Mouse (Mus musculus): ENCODE results near the gene Rab31.

The Rab31 gene

DNA sequence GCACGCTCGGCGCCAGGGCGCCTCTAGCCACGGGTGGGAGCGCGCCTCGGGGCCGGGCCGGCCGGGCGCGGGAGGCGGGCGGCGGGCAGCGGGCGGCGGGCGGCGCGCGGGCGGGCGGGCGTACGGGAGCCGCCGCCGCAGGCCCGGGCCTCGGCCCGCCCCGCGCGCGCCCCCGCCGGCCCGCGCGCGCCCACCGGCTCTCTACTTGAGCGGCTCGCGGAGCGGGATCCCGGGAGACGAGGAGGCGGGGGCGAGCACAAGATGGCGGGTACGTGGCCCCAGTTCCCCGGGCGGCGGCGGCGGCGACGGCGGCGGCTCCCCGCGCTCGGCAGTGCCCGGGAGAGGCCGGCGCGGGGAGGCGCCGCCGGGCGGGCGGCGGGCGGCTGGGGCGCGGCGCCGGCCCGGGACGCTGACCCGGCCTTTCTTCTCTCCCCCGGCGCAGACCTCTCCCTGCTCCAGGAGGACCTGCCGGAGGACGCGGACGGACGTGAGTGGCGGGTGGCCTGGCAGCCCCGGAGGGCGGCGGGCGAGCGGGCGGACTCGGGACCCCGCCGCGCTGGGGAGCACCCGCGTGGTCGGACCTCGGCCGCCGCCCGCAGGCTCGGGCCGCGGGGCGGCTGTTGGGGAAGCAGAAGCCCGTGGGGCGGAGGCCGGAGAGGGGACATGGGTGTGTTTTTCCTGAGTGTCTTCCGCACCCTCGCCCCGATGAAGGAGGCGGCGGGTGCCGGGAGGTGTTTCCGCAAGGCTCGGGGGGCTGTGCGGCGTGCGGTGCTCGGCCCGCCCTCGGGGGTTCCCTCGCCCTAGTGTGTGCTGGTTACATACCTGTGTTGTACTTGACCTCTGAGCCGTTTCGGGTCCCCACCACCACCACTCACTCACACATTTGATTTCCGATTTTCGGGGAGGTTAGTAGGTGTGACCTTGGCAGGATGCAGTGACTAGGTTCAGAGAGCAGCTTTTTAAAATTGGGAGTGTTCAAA lies 10.9 kb upstream of the Rab31 start:
- no peak for DNase-seq (ENCODE audit: low read depth)

DNA sequence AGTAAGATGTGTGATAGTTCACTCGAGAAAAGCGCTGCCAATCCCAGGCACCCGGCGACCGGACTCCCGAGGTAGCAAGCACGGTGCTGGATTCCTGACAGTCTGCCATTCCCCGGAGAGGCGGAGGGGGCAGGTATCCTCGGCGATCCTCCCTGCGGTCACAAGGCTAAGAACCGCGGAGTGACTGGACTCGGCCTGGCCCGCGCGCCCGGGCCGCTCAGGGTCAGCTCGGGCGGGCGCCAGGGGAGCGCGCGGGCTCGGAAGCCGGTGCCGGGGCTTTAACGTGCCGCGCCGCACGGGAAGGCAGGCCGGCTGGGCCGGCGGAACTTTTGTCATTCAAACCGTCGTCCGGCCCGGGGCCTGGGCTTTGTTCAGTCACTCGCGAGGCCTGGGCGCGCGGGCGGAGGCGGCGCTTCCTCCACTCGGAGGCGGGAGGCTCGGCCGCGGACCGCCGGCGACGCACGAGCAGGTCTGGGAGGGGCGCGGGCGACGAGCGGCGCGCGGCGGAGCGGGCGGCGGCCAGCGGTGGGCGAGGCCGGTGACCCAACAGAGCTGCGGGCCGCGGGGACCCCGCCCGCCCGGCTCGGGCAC lies 10.1 kb upstream of the Rab31 start, which contains the start of gene Ppp4r1:
Gene Ppp4r1, plus strand, starts transcription at position 23 of the 591 bp plus-strand sequence.
- peak; percentile 54 for DNase-seq (ENCODE audit: low read depth)

GRCm38 (mm10) chr17:65780970-65781369 lies 8.4 kb upstream of the Rab31 start:
- no peak for DNase-seq (ENCODE audit: low read depth)

- no peak for DNase-seq (ENCODE audit: low read depth)
These were observed 4.9 kb upstream of the Rab31 start for GRCm38 (mm10) chr17:65777461-65777860.

DNA sequence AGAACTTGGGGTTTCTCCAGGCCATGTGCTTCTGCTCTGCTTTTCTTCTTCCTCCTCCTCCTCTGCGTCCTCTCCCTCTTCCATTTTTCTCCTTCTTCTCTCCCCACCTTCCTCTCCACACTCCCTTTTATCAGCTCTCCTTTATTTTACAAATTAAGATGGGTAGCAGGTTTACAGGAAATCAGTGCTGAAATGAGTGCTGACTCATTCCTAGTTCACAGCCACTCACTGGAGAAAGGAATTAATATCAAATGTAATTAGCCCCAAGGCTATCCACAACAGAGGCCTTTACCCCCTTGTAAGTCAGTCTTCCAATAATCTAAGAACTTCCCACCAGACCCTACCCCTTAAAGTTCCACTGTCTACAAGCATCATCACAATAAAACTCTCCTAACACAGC lies 3.7 kb upstream of the Rab31 start:
- no peak for DNase-seq (ENCODE audit: low read depth)

- DNase-seq (ENCODE audit: low read depth): no peak
These were observed 1.9 kb upstream of the Rab31 start for GRCm38 (mm10) chr17:65774439-65774838.

GRCm38 (mm10) chr17:65773617-65774016 lies 1.1 kb upstream of the Rab31 start:
- DNase-seq (ENCODE audit: low read depth): no peak

DNA sequence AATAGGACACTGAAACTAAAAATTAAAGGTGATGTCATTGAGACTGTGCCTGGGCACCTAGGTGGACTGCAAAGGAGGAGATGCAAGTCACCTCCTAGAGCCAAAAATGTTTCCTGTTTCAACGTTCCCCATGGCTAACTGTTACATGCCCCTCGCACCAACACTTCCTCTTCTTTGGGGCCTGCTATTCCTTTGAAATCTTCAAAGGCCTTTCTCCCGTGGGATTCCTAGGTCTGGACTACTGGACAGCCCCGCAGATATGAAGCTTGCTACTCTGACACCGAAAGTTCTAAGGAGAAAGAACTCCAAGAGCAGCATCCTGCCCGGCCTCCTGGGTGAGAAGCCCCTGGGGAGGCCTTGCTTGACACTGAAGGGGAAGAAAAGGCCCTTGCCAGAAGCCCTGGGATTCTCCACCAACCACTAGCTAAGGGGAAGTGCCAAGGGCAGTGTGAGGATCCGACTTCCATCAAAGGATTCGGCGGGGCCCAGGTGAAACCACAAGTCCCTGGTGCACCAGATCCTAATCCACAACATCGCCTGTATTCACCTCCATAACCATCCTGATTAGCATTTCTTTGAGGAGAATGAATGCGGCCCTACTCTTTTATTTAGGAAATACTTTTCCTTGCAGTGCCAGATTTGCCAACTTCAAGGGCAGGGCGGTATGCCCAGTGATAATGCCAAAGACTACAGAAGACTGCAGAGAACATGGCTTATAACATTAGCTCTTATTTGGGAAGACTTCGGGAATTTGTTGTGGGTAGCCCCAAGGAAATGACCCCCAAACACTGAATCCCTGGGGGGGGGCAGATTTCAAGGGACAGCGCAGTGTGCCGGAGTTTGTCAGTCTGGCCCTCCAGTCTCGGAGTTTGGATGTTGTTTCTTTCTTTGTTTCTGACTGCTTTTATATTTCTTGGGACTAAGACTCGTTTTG lies 1.3 kb downstream of the Rab31 start:
- DNase-seq (ENCODE audit: low read depth): no peak

GRCm38 (mm10) chr17:65768486-65768885 lies 4.1 kb downstream of the Rab31 start:
- no peak for DNase-seq (ENCODE audit: low read depth)

- DNase-seq (ENCODE audit: low read depth): no peak
These were observed 9.3 kb downstream of the Rab31 start for GRCm38 (mm10) chr17:65763221-65763620.

DNA sequence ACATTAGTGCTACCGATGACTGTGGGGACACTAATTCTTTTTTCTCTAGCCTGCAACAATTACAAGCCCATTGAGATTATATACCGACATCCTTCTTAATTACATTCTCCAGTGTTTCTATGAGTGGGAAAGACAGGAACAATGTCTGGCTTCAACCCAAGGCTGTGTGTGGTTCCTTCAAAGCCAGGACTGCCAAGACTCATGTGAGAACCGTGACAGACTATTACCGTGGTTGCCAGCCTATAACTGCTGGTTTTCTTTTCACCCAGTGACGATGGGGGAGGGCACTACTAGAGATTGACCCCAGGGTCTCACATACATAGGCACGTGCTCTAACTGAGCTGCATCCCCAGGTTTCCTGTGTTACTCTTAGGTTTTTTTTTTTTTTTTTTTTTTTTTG lies 15.4 kb downstream of the Rab31 start:
- DNase-seq (ENCODE audit: low read depth): no peak

- no peak for DNase-seq (ENCODE audit: low read depth)
These were observed 16.7 kb downstream of the Rab31 start for GRCm38 (mm10) chr17:65755857-65756256.

DNA sequence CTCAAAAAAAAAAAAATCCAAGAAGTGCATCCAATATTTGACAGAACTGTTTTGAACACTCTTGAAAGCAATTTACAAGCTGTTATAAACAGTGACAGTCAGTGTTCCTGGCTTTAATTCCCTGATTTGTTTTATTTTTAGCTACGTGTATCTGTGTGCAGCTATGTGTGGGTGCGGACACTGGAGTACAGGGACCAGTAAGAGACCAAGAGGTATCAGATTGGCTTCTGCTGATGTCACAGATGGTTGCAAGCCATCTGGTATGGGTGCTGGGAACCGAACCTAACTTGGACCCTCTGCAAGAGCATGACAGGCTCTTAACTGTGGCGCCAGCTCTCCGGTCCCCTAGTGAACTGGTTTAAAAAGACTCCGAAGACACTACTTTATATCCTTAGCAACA lies 19.4 kb downstream of the Rab31 start:
- no peak for DNase-seq (ENCODE audit: low read depth)

- no peak for DNase-seq (ENCODE audit: low read depth)
These were observed 22.3 kb downstream of the Rab31 start for GRCm38 (mm10) chr17:65750301-65750700.

DNA sequence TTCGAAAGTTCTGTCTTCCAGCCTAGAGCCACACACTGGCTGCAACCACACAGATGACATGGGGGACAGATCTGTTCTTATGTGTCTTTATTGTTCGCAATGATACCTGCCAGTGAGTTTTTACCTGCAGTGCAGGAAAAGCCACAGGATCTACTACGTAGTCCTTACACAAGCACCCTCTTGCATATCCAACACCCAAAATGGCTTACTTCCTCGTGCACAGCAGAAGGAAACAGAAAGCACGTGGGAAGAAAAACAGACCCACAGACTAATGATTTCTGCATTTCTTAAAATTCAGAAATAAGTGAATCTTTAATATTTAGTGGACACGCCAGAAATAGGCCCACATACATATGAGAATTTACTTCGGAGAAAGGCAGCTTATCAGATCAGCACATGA lies 22.7 kb downstream of the Rab31 start:
- DNase-seq (ENCODE audit: low read depth): no peak

DNA sequence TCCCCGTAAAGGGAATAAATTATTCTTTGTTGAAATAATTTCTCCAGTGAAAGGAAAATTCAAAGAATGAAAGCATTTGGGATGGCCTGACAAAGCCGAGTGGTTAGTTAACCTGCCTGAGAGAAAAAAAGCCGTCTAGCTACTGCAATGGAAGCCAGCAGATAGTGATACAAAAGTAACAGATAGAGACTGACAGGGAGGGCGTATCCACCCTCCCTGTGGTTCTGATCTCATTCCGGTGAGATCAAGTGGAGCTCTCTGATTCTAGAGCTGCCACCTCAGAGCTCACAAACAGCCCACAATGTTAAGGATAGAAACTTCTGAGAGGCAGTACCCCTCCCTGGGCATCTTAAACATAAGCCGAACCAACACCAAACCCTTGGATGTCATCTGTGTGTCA lies 23.6 kb downstream of the Rab31 start:
- no peak for DNase-seq (ENCODE audit: low read depth)

- no peak for DNase-seq (ENCODE audit: low read depth)
These were observed 26.2 kb downstream of the Rab31 start for GRCm38 (mm10) chr17:65746314-65746713.

GRCm38 (mm10) chr17:65743664-65744330 lies 28.8 kb downstream of the Rab31 start:
- DNase-seq (ENCODE audit: low read depth): no peak

- no peak for DNase-seq (ENCODE audit: low read depth)
These were observed 29.6 kb downstream of the Rab31 start for GRCm38 (mm10) chr17:65742969-65743368.

DNA sequence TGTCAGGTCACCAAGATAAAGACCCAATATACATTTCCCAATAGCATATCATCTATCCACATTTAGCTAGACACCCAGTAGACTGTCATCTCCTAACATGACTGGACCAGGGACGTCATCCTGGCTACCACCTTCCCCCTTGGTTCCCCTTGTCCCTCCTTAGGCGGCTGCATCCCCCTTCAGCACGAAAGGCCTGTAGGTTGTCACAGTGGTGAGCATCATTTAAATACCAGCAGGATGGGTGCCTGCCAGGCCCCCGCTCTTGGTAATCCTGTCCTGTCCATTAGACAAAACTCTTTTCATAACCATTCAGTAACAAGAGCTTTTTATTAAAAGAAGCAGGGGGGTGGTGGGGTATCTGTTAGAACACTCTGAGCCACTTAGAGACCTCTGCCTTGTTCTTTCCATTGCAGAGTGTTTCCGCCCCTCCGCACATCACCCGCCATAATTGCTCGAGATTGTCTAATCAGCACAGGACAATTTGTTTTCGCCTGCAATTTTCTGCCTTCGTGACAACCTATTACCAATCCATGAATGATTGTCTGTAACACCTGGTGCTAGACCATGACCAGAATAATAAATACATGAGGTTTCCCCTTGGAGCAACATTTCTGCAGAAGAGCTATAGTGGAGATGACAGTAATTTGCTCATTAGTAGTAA lies 30.2 kb downstream of the Rab31 start:
- no peak for DNase-seq (ENCODE audit: low read depth)

DNA sequence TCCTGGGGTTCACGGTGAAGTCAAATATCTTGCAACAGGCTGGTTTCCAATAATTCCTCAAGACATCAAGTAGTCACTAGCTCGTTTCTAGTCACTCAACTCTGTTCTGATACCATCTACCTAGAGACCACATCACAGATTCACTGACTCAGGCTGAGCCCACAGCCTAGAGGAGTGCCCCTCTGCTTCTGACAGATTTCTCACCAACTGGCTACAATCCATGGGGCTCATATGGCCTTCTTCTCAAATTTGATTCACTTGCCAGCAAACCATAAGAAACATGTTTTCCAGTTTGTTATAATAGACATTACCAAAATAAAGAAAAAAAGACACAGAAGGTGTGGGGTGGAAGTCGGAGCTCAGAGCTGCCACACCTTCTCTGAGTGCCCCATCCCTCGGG lies 31.0 kb downstream of the Rab31 start:
- DNase-seq (ENCODE audit: low read depth): no peak

Measured in c-Kit-positive CD71-negative TER-119-negative erythroid progenitor cells, embryonic 14.5 days (primary cell).